Mouse (Mus musculus) kidney, postnatal 0 days (tissue): ENCODE data around the gene Slc4a8. TPM values are rescaled to one million over a fixed set of nuclear protein-coding genes. Genes with fewer than 3 reads are reported as not detected.

Experiments
- ATAC-seq: fragments of 200-750 bp; cut with Nextera tagmentation; replicated peaks from 2 replicates; pipeline ENCODE4 v1.8.0; 2017; ENCODE audit warnings: low read depth, moderate number of reproducible peaks, moderate TSS enrichment, moderate library complexity; ENCODE audit not compliant: low FRiP score
- DNase-seq: peaks from one replicate; pipeline ENCODE4 v3.0.0-alpha.2; 2016; ENCODE audit warnings: low spot score
- H3K27ac ChIP-seq: fragments of 300-500 bp; sonication (generic); 2 replicates; pipeline ENCODE4 v1.5.1; 2014; ENCODE audit warnings: mild to moderate bottlenecking
- H3K27me3 ChIP-seq: fragments of 300-500 bp; sonication (generic); 2 replicates; pipeline ENCODE4 v1.6.1; 2014; ENCODE audit warnings: low read length, mixed read lengths; ENCODE audit not compliant: insufficient read depth
- H3K36me3 ChIP-seq: fragments of 300-500 bp; sonication (generic); 2 replicates; pipeline ENCODE4 v1.6.1; 2014; ENCODE audit warnings: low read length, mixed read lengths; ENCODE audit not compliant: insufficient read depth
- H3K4me1 ChIP-seq: fragments of 300-500 bp; sonication (generic); replicated peaks from 2 replicates; pipeline ENCODE4 v1.6.1; 2014; ENCODE audit warnings: antibody characterized with exemption, low read length, mixed read lengths; ENCODE audit not compliant: insufficient read depth
- H3K4me2 ChIP-seq: fragments of 300-500 bp; sonication (generic); 2 replicates; pipeline ENCODE4 v1.6.1; 2014; ENCODE audit warnings: mild to moderate bottlenecking, low read length, moderate library complexity, mixed read lengths
- H3K4me3 ChIP-seq: fragments of 300-500 bp; sonication (generic); replicated peaks from 2 replicates; pipeline ENCODE4 v1.5.1; 2014; ENCODE audit warnings: low read depth, low read length
- H3K9ac ChIP-seq: fragments of 300-500 bp; sonication (generic); 2 replicates; pipeline ENCODE4 v1.6.1; 2014; ENCODE audit warnings: low read depth, low read length
- H3K9me3 ChIP-seq: fragments of 300-500 bp; sonication (generic); replicated peaks from 2 replicates; pipeline ENCODE4 v1.6.1; 2016; ENCODE audit warnings: low read length, inconsistent platforms, mixed read lengths
- CTCF ChIP-seq: IDR thresholded peaks from 2 replicates; pipeline ENCODE4 v1.5.1; 2016; ENCODE audit warnings: antibody characterized with exemption, low read depth, mild to moderate bottlenecking, moderate library complexity
- WGBS: fragments of 180-500 bp; shearing (Covaris S2); extraction: QIAGEN DNeasy Blood & Tissue Kit; methylation state at CpG from one replicate; pipeline ENCODE4 v1.1.7; 2014; 5-methylcytosine and 5-hydroxymethylcytosine counted together
- polyA plus RNA-seq: library from polyadenylated mRNA; unstranded; fragments of >200 nt; fragmentation: Nextera tagmentation; extraction: Ambion mirVana; gene quantifications from 2 replicates; pipeline ENCODE4 v1.2.1, GENCODE M21; 2015

Gene Slc4a8
- polyA plus RNA-seq, 1 experiment from 2014 or later = 7.5 TPM

DNA sequence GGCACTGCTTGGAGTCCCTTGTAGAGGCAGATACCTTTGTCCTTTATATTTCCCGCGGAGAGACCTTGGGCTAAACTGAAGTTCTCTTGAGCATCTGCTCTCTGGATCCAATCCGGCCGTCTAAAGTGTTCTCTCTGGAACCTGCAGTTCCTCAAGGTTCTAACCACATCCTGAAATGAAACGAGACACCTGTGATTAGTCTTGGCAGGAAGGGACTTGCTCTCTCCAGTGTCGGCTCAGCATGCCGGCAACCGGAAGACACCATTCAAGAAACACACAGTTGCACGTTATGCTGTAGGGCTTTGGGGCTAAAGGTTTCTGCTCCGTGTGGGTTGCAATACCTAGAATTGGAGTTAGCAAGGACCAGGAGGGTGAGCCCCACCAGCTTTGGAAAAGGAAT, 41.5 kb upstream of the Slc4a8 start:
- Histone ChIP-seq H3K27ac (no peak overlapping the region), H3K27me3 (no peaks in the 10 kb centered on the region), H3K4me2 (no peak overlapping the region), H3K9ac (no peak overlapping the region), H3K4me3 (no peak overlapping the region), H3K9me3 (no peaks in the 10 kb centered on the region), H3K36me3 (no peaks in the 10 kb centered on the region), H3K4me1 (no peaks in the 10 kb centered on the region)
- ATAC-seq = no peak
- no peak for DNase-seq
- TF ChIP-seq CTCF = no peak
- 66% methylated on average over 10 of the region's 10 CpGs for WGBS

DNA sequence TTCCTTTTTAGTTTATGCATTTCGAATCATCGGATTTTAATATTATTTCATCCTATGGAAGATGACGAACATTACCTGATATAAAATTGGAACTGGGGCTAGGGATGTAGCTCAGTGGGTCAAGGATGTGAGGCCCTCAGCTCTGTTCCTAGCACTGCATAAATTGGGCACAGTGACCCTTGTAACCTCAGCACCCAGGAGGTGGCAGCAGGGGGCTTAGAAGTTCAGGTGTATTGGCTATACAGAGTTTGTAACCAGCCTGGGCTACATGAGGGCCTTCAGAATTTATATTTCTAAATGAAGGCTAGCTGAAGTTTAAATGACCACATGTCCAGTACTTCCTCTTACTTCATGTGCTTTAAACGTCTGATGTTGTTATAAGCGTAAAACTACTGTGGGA, 40.1 kb upstream of the Slc4a8 start:
- H3K36me3 ChIP-seq = no peaks in the 10 kb centered on the region
- H3K27me3 ChIP-seq = 0 out of 2 replicates have a peak, but pooled peaks cover 5% of the 10 kb centered on the region
- H3K27ac ChIP-seq = no peak overlapping the region
- DNase-seq (no peak), ATAC-seq (no peak)
- H3K9ac ChIP-seq = no peak overlapping the region
- WGBS = 84% methylated on average over 5 of the region's 5 CpGs
- H3K4me2 ChIP-seq = no peak overlapping the region
- H3K9me3 ChIP-seq = no peaks in the 10 kb centered on the region
- no peak for TF ChIP-seq CTCF
- no peaks in the 10 kb centered on the region for H3K4me1 ChIP-seq
- H3K4me3 ChIP-seq = no peak overlapping the region

DNA sequence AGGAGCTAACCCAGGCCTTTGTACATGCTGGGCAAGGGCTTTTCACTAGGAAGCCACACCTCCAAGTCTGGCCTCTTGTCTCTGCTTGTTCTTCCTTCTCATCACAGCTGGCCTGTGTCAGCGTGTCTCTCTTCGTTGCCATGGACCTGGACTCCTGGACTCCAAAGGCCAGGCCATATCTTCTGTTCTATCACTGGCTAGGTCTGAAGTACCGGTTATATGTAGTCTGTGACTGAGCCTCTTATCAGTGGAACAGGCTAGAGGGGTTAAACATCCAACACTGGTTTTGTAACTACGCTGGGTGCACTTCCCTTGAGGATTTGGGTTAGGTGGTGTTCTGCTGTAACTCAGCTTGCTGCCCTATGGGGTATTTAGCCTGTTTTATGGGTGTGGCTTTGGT, 39.5 kb upstream of the Slc4a8 start:
- ATAC-seq (no peak), DNase-seq (no peak)
- H3K36me3 ChIP-seq = no peaks in the 10 kb centered on the region
- no peak overlapping the region for H3K4me3 ChIP-seq
- H3K27me3 ChIP-seq = 0 out of 2 replicates have a peak, but pooled peaks cover 6% of the 10 kb centered on the region
- no peak overlapping the region for H3K4me2 ChIP-seq
- no peak overlapping the region for H3K27ac ChIP-seq
- no peaks in the 10 kb centered on the region for H3K4me1 ChIP-seq
- no peaks in the 10 kb centered on the region for H3K9me3 ChIP-seq
- no peak for TF ChIP-seq CTCF
- WGBS = 53% methylated on average over 4 of the region's 4 CpGs
- no peak overlapping the region for H3K9ac ChIP-seq

DNA sequence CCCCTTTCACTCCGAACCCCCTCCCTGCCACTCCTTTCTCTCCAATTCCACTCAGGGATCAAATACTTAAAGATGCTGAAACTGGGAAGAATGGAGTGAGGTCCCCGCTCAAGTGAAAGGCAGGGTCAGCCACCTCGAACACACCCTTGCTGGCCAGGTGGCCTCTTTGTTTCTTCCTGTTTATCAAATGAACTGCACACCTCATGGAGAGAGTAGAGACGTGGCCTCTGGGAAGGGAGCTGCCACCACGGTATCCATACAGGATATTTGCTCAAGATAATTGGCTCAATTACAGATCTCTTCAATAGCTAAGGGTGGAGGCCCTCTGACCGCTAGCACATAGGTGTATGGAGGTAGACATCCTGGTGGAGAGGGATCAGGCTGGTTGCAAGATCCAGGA, 39.0 kb upstream of the Slc4a8 start:
- no peak for ATAC-seq
- no peak for DNase-seq
- H3K4me3 ChIP-seq = no peak overlapping the region
- TF ChIP-seq CTCF = no peak
- no peak overlapping the region for H3K27ac ChIP-seq
- 0 out of 2 replicates have a peak, but pooled peaks cover 12% of the 10 kb centered on the region for H3K27me3 ChIP-seq
- 72% methylated on average over 6 of the region's 6 CpGs for WGBS
- no peak overlapping the region for H3K9ac ChIP-seq
- no peaks in the 10 kb centered on the region for H3K4me1 ChIP-seq
- no peaks in the 10 kb centered on the region for H3K36me3 ChIP-seq
- H3K4me2 ChIP-seq = no peak overlapping the region
- no peaks in the 10 kb centered on the region for H3K9me3 ChIP-seq

DNA sequence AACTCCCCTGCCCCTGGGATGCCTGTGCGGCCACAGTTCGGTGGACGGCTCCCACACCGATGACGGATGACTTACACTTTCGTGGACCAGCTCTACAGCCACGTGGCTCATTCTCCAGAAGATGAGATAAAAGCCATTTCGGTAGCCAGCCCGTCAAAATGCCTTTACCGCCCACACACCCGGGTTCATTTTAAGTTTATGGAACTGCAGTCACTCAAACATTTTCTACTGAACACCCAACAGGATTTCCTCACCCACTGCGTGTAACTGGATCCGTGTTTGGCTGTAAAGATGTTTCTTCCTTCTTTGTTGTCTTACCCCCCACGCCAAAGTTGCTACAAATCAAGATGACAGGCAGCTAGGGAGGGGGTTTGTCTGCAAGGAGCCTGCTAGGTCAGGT, 38.0 kb upstream of the Slc4a8 start:
- H3K9ac ChIP-seq = no peak overlapping the region
- no peaks in the 10 kb centered on the region for H3K9me3 ChIP-seq
- H3K4me2 ChIP-seq = no peak overlapping the region
- no peaks in the 10 kb centered on the region for H3K4me1 ChIP-seq
- H3K27ac ChIP-seq = no peak overlapping the region
- H3K4me3 ChIP-seq = no peak overlapping the region
- ATAC-seq = no peak; the same call in 1 of the 2 replicates
- no peak for TF ChIP-seq CTCF
- peak; percentile 87 for DNase-seq
- peaks cover 19% of the 10 kb centered on the region; the same call in 1 of the 2 replicates for H3K27me3 ChIP-seq
- no peaks in the 10 kb centered on the region for H3K36me3 ChIP-seq
- 12% methylated on average over 14 of the region's 14 CpGs for WGBS

DNA sequence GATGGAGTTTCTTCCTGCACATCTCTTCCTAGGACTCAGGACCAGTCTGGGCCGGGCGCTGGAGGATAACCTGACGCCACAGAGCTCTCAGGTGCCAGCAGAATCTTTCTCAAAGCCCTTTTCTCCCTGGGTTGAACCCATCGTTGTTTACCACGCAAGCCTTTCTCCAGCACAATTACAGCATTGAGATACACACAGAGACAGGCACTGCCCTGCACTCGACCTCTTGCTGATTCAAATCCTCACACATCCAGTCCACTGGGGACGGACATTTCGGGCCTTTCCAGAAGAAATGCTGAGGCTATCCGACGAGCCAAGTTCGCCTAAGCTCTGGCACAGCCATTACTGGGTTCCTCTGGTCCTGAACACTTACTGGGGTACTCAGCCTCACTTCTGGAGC, 34.8 kb upstream of the Slc4a8 start:
- peaks cover 12% of the 10 kb centered on the region; the same call in 1 of the 2 replicates for H3K4me1 ChIP-seq
- no peak for DNase-seq
- TF ChIP-seq CTCF = no peak
- ATAC-seq = no peak
- peaks cover 41% of the 10 kb centered on the region for H3K27me3 ChIP-seq
- WGBS = 88% methylated on average over 11 of the region's 11 CpGs
- no peaks in the 10 kb centered on the region for H3K36me3 ChIP-seq
- H3K27ac ChIP-seq = no peak overlapping the region
- no peak overlapping the region for H3K4me2 ChIP-seq
- H3K9me3 ChIP-seq = no peaks in the 10 kb centered on the region
- H3K4me3 ChIP-seq = no peak overlapping the region
- H3K9ac ChIP-seq = no peak overlapping the region

DNA sequence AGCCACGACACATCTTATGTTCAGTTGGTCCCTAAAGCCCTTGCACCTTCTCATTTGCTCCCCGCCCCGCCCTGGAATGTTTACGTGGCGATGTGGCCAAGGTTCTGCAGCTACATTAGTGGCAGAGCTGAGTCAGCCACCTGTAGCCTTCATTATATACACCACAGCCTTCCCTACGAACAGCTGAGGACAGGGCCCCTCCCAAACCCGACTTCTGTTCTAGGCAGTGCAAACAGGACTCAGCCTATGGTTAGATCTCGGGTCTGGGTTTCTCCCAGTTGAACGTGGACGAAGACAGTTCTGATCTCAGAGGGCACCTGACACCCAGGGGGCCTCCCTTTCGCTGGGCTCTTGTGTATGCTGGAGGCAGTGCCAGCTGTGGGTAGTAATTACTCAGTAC, 33.7 kb upstream of the Slc4a8 start:
- TF ChIP-seq CTCF = no peak
- no peak for DNase-seq

More for the DNA sequence above, 33.7 kb upstream of the Slc4a8 start:
- no peak overlapping the region for H3K27ac ChIP-seq
- no peak overlapping the region for H3K4me2 ChIP-seq
- 80% methylated on average over 11 of the region's 11 CpGs for WGBS
- no peaks in the 10 kb centered on the region for H3K9me3 ChIP-seq
- no peak overlapping the region for H3K9ac ChIP-seq
- peaks cover 12% of the 10 kb centered on the region; the same call in 1 of the 2 replicates for H3K4me1 ChIP-seq
- H3K36me3 ChIP-seq = no peaks in the 10 kb centered on the region
- H3K4me3 ChIP-seq = no peak overlapping the region
- H3K27me3 ChIP-seq = peaks cover 41% of the 10 kb centered on the region
- no peak for ATAC-seq
